Mouse (Mus musculus): ENCODE results near the gene Rarres2. TPM values are rescaled to one million over a fixed set of nuclear protein-coding genes. Genes with fewer than 3 reads are reported as not detected.
A peak's percentile ranks its signal among the peaks of the same experiment; 100 is the strongest.
"Not testable (repeated sequence)": the region's sequence is repeated elsewhere in the genome, so short reads cannot be mapped to it uniquely, and the experiment has no call there.

The Rarres2 gene
- polyA plus RNA-seq, 1 experiment = 12.8 TPM

GRCm38 (mm10) chr6:48545251-48545650 lies 27.3 kb downstream of the Rarres2 start:
- no peak for DNase-seq (ENCODE audit: extremely low spot score in 1 of 2, low spot score in 1 of 2)

GRCm38 (mm10) chr6:48542631-48543030 lies 30.0 kb downstream of the Rarres2 start:
- no peak for DNase-seq (ENCODE audit: extremely low spot score in 1 of 2, low spot score in 1 of 2)

GRCm38 (mm10) chr6:48541560-48542450 lies 30.8 kb downstream of the Rarres2 start:
- no peak for DNase-seq (ENCODE audit: extremely low spot score in 1 of 2, low spot score in 1 of 2)

GRCm38 (mm10) chr6:48540721-48541120 lies 31.9 kb downstream of the Rarres2 start:
- no peak for DNase-seq (ENCODE audit: extremely low spot score in 1 of 2, low spot score in 1 of 2)

- no peak for DNase-seq (ENCODE audit: extremely low spot score in 1 of 2, low spot score in 1 of 2)
These were observed 32.7 kb downstream of the Rarres2 start for GRCm38 (mm10) chr6:48539860-48540259.

- DNase-seq (ENCODE audit: extremely low spot score in 1 of 2, low spot score in 1 of 2) = peak; percentile 73 to 89
These were observed 33.5 kb downstream of the Rarres2 start for GRCm38 (mm10) chr6:48538841-48539737.

- DNase-seq (ENCODE audit: extremely low spot score in 1 of 2, low spot score in 1 of 2) = peak; percentile 84 to 94
These were observed 35.3 kb downstream of the Rarres2 start, which contains the start of gene Atp6v0e2 for GRCm38 (mm10) chr6:48537105-48537954. Gene Atp6v0e2, plus strand, starts transcription at chr6:48537615.

- DNase-seq (ENCODE audit: extremely low spot score in 1 of 2, low spot score in 1 of 2) = no peak
These were observed 36.5 kb downstream of the Rarres2 start for GRCm38 (mm10) chr6:48536091-48536490.

GRCm38 (mm10) chr6:48534913-48535312 lies 37.7 kb downstream of the Rarres2 start:
- DNase-seq (ENCODE audit: extremely low spot score in 1 of 2, low spot score in 1 of 2) = no peak

GRCm38 (mm10) chr6:48533475-48533874 lies 39.1 kb downstream of the Rarres2 start:
- DNase-seq (ENCODE audit: extremely low spot score in 1 of 2, low spot score in 1 of 2) = no peak

GRCm38 (mm10) chr6:48530862-48531261 lies 41.7 kb downstream of the Rarres2 start:
- no peak for DNase-seq (ENCODE audit: extremely low spot score in 1 of 2, low spot score in 1 of 2)

- DNase-seq (ENCODE audit: extremely low spot score in 1 of 2, low spot score in 1 of 2) = no peak
These were observed 42.6 kb downstream of the Rarres2 start for GRCm38 (mm10) chr6:48529871-48530440.

- no peak for DNase-seq (ENCODE audit: extremely low spot score in 1 of 2, low spot score in 1 of 2)
These were observed 43.3 kb downstream of the Rarres2 start for GRCm38 (mm10) chr6:48529261-48529660.

GRCm38 (mm10) chr6:48527901-48528300 lies 44.7 kb downstream of the Rarres2 start:
- DNase-seq (ENCODE audit: extremely low spot score in 1 of 2, low spot score in 1 of 2) = no peak

GRCm38 (mm10) chr6:48524882-48525281 lies 47.7 kb downstream of the Rarres2 start:
- not testable (repeated sequence) for DNase-seq (ENCODE audit: extremely low spot score in 1 of 2, low spot score in 1 of 2)

Other genes with a start within 250 kb of the Rarres2 start
- gene Krba1, start 177.2 kb downstream of the Rarres2 start, polyA plus RNA-seq (2012; rRNA removed) = 44.5 and 48.0 TPM in 2 replicates
- 40.7 and 41.4 TPM in 2 replicates for gene Zfp467, start 127.0 kb downstream of the Rarres2 start, polyA plus RNA-seq (2012; rRNA removed)
- gene Sspo, start 124.6 kb downstream of the Rarres2 start, polyA plus RNA-seq (2012; rRNA removed) = 2.0 and 2.2 TPM in 2 replicates
- 448 and 479 TPM in 2 replicates for gene Atp6v0e2, start 35.2 kb downstream of the Rarres2 start, polyA plus RNA-seq (2012; rRNA removed)
- 25.4 and 29.2 TPM in 2 replicates for gene Lrrc61, start 18.0 kb downstream of the Rarres2 start, polyA plus RNA-seq (2012; rRNA removed)
- gene Gm45021, start 16.8 kb upstream of the Rarres2 start, polyA plus RNA-seq (2012; rRNA removed) = not detected in 2 replicates
- 85.2 and 91.0 TPM in 2 replicates for gene Repin1, start 21.1 kb upstream of the Rarres2 start, polyA plus RNA-seq (2012; rRNA removed)
- not detected in 2 replicates for gene Gm44965, start 21.2 kb upstream of the Rarres2 start, polyA plus RNA-seq (2012; rRNA removed)
- gene Zfp775, start 29.3 kb upstream of the Rarres2 start, polyA plus RNA-seq (2012; rRNA removed) = 6.2 and 6.3 TPM in 2 replicates
- gene AI854703, start 54.0 kb upstream of the Rarres2 start, polyA plus RNA-seq (2012; rRNA removed) = 22.3 and 22.7 TPM in 2 replicates
- gene Gimap8, start 74.4 kb upstream of the Rarres2 start, polyA plus RNA-seq (2012; rRNA removed) = 1.4 and 2.1 TPM in 2 replicates
- gene Gimap9, start 103.3 kb upstream of the Rarres2 start, polyA plus RNA-seq (2012; rRNA removed) = 0.46 and 0.90 TPM in 2 replicates
- gene Gimap4, start 111.8 kb upstream of the Rarres2 start, polyA plus RNA-seq (2012; rRNA removed) = 0.68 and 0.69 TPM in 2 replicates
- 4.0 and 4.5 TPM in 2 replicates for gene Gimap6, start 135.4 kb upstream of the Rarres2 start, polyA plus RNA-seq (2012; rRNA removed)
- gene Gm28053, start 145.8 kb upstream of the Rarres2 start, polyA plus RNA-seq (2012; rRNA removed) = 0.54 and 2.1 TPM in 2 replicates
- not detected in 2 replicates for gene Gimap7, start 145.8 kb upstream of the Rarres2 start, polyA plus RNA-seq (2012; rRNA removed)
- 1.6 TPM in 2 replicates for gene Gimap1, start 166.3 kb upstream of the Rarres2 start, polyA plus RNA-seq (2012; rRNA removed)
- gene Gimap5, start 173.4 kb upstream of the Rarres2 start, polyA plus RNA-seq (2012; rRNA removed) = 0.67 and 0.82 TPM in 2 replicates
- gene Gimap3, start 198.1 kb upstream of the Rarres2 start, polyA plus RNA-seq (2012; rRNA removed) = 0.28 and 0.34 TPM in 2 replicates

All from frontal cortex, adult 2 months (tissue).